Mouse (Mus musculus) forebrain, embryonic 10.5 days (tissue): ENCODE data around the gene Sgms1. TPM values are rescaled to one million over a fixed set of nuclear protein-coding genes. Genes with fewer than 3 reads are reported as not detected.
A peak's percentile ranks its signal among the peaks of the same experiment; 100 is the strongest.

ENCODE experiments used
- DNase-seq: peaks from one replicate; pipeline ENCODE4 v3.0.0-alpha.2; 2017; ENCODE audit warnings: low spot score; ENCODE audit errors: extremely low spot score
- H3K27ac ChIP-seq: fragments of 300-500 bp; sonication (generic); 2 replicates; pipeline ENCODE4 v1.5.1; 2016; ENCODE audit warnings: mild to moderate bottlenecking
- H3K27me3 ChIP-seq: fragments of 300-500 bp; sonication (generic); 2 replicates; pipeline ENCODE4 v1.6.1; 2016; ENCODE audit warnings: mild to moderate bottlenecking; ENCODE audit not compliant: poor library complexity, severe bottlenecking
- H3K36me3 ChIP-seq: fragments of 300-500 bp; sonication (generic); replicated peaks from 2 replicates; pipeline ENCODE4 v1.6.1; 2016; ENCODE audit warnings: mild to moderate bottlenecking, moderate library complexity
- H3K4me1 ChIP-seq: fragments of 300-500 bp; sonication (generic); 2 replicates; pipeline ENCODE4 v1.6.1; 2016
- H3K4me3 ChIP-seq: fragments of 300-500 bp; sonication (generic); 2 replicates; pipeline ENCODE4 v1.5.1; 2016; ENCODE audit warnings: mild to moderate bottlenecking, moderate library complexity
- H3K9me3 ChIP-seq: fragments of 300-500 bp; sonication (generic); 2 replicates; pipeline ENCODE4 v1.6.1; 2016; ENCODE audit warnings: mild to moderate bottlenecking, moderate library complexity
- WGBS: fragments of 180-500 bp; shearing (Covaris S2); methylation state at CpG from one replicate; pipeline ENCODE4 v1.1.7; 2016; 5-methylcytosine and 5-hydroxymethylcytosine counted together
- polyA plus RNA-seq: library from polyadenylated mRNA; unstranded; fragments of >200 nt; fragmentation: Nextera tagmentation; extraction: Ambion mirVana; gene quantifications from 2 replicates; pipeline ENCODE4 v1.2.1, GENCODE M21; 2016

The Sgms1 gene
- polyA plus RNA-seq, 1 experiment from 2014 or later: 15.1 TPM

- Histone ChIP-seq H3K9me3 (peaks cover 4% of the 10 kb centered on the region; the same call in 1 of the 2 replicates), H3K27ac (no peak overlapping the region), H3K4me3 (no peak overlapping the region), H3K27me3 (no peaks in the 10 kb centered on the region), H3K4me1 (peaks cover 12% of the 10 kb centered on the region), H3K36me3 (peaks cover 9% of the 10 kb centered on the region)
- no peak for DNase-seq
- WGBS: 94% methylated on average over 8 of the region's 8 CpGs
Observed at GRCm38 (mm10) chr19:32393758-32394450, 4.4 kb upstream of the Sgms1 start.

GRCm38 (mm10) chr19:32393092-32393745 is 3.7 kb upstream of the Sgms1 start:
- H3K36me3 ChIP-seq: peaks cover 9% of the 10 kb centered on the region
- 92% methylated on average over 4 of the region's 4 CpGs for WGBS
- no peaks in the 10 kb centered on the region for H3K27me3 ChIP-seq

GRCm38 (mm10) chr19:32391441-32391840 is 1.9 kb upstream of the Sgms1 start:
- Histone ChIP-seq H3K27ac (no peak overlapping the region), H3K27me3 (peaks cover 10% of the 10 kb centered on the region), H3K4me1 (peaks cover 30% of the 10 kb centered on the region), H3K4me3 (no peak overlapping the region), H3K9me3 (peaks cover 4% of the 10 kb centered on the region; the same call in 1 of the 2 replicates), H3K36me3 (peaks cover 9% of the 10 kb centered on the region)
- whole genome bisulfite sequencing: 93% methylated on average over 3 of the region's 3 CpGs
- no peak for DNase-seq

More at GRCm38 (mm10) chr19:32393092-32393745, 3.7 kb upstream of the Sgms1 start:
- Histone ChIP-seq H3K27ac (no peak overlapping the region), H3K4me3 (no peak overlapping the region), H3K9me3 (peaks cover 4% of the 10 kb centered on the region; the same call in 1 of the 2 replicates), H3K4me1 (peaks cover 13% of the 10 kb centered on the region)
- DNase-seq: no peak

- Histone ChIP-seq H3K4me1 (peaks cover 31% of the 10 kb centered on the region), H3K4me3 (peak overlapping the region; percentile 80), H3K9me3 (peaks cover 4% of the 10 kb centered on the region; the same call in 1 of the 2 replicates), H3K36me3 (peaks cover 9% of the 10 kb centered on the region), H3K27me3 (peaks cover 14% of the 10 kb centered on the region), H3K27ac (peak overlapping the region; percentile 97; the same call in 1 of the 2 replicates)
- WGBS: 91% methylated on average over 7 of the region's 7 CpGs
- DNase-seq: no peak
Observed at GRCm38 (mm10) chr19:32390116-32390515, 602 bp upstream of the Sgms1 start.

- Histone ChIP-seq H3K4me1 (peaks cover 31% of the 10 kb centered on the region), H3K27me3 (peaks cover 14% of the 10 kb centered on the region), H3K27ac (peak overlapping the region; percentile 97), H3K36me3 (peaks cover 9% of the 10 kb centered on the region), H3K4me3 (peak overlapping the region; percentile 80), H3K9me3 (peaks cover 4% of the 10 kb centered on the region; the same call in 1 of the 2 replicates)
- DNase-seq: peak; percentile 90
- WGBS: 0% methylated on average over 68 of the region's 75 CpGs
Observed at GRCm38 (mm10) chr19:32388191-32388921, 1.2 kb downstream of the Sgms1 start.

GRCm38 (mm10) chr19:32387403-32388190 is 1.9 kb downstream of the Sgms1 start:
- Histone ChIP-seq H3K4me1 (peaks cover 31% of the 10 kb centered on the region), H3K27me3 (peaks cover 14% of the 10 kb centered on the region), H3K27ac (peak overlapping the region; percentile 97), H3K36me3 (peaks cover 9% of the 10 kb centered on the region), H3K4me3 (peak overlapping the region; percentile 80), H3K9me3 (peaks cover 4% of the 10 kb centered on the region; the same call in 1 of the 2 replicates)
- DNase-seq: peak; percentile 40
- under 1% methylated on average over 73 of the region's 74 CpGs for WGBS

- peak overlapping the region; percentile 80 for H3K4me3 ChIP-seq
- peaks cover 9% of the 10 kb centered on the region for H3K36me3 ChIP-seq
- peaks cover 34% of the 10 kb centered on the region for H3K4me1 ChIP-seq
- peaks cover 4% of the 10 kb centered on the region; the same call in 1 of the 2 replicates for H3K9me3 ChIP-seq
- H3K27ac ChIP-seq: no peak overlapping the region
- WGBS: 29% methylated on average over 19 of the region's 19 CpGs
- H3K27me3 ChIP-seq: peaks cover 14% of the 10 kb centered on the region
- no peak for DNase-seq
Observed at GRCm38 (mm10) chr19:32386556-32387402, 2.7 kb downstream of the Sgms1 start.

- Histone ChIP-seq H3K9me3 (no peaks in the 10 kb centered on the region), H3K4me3 (no peak overlapping the region), H3K36me3 (no peaks in the 10 kb centered on the region), H3K27ac (no peak overlapping the region), H3K27me3 (peaks cover 14% of the 10 kb centered on the region), H3K4me1 (peaks cover 31% of the 10 kb centered on the region)
- DNase-seq: no peak
- 95% methylated on average over 8 of the region's 8 CpGs for WGBS
Observed at GRCm38 (mm10) chr19:32383738-32384137, 5.8 kb downstream of the Sgms1 start.

- H3K36me3 ChIP-seq: no peaks in the 10 kb centered on the region
- H3K9me3 ChIP-seq: no peaks in the 10 kb centered on the region
- no peak overlapping the region for H3K4me3 ChIP-seq
- WGBS: 72% methylated on average over 3 of the region's 3 CpGs
- peaks cover 5% of the 10 kb centered on the region for H3K27me3 ChIP-seq
- no peak for DNase-seq
- no peak overlapping the region for H3K27ac ChIP-seq
- H3K4me1 ChIP-seq: peaks cover 33% of the 10 kb centered on the region
Observed at GRCm38 (mm10) chr19:32381511-32381961, 8.0 kb downstream of the Sgms1 start.

GRCm38 (mm10) chr19:32380748-32381147 is 8.8 kb downstream of the Sgms1 start:
- H3K4me3 ChIP-seq: no peak overlapping the region
- WGBS: 94% methylated on average over 11 of the region's 11 CpGs
- no peaks in the 10 kb centered on the region; the same call in 1 of the 2 replicates for H3K27me3 ChIP-seq
- DNase-seq: no peak
- peaks cover 31% of the 10 kb centered on the region for H3K4me1 ChIP-seq
- H3K9me3 ChIP-seq: no peaks in the 10 kb centered on the region
- no peaks in the 10 kb centered on the region for H3K36me3 ChIP-seq
- H3K27ac ChIP-seq: no peak overlapping the region

GRCm38 (mm10) chr19:32379239-32379920 is 10.1 kb downstream of the Sgms1 start:
- Histone ChIP-seq H3K27ac (no peak overlapping the region), H3K27me3 (no peaks in the 10 kb centered on the region), H3K9me3 (no peaks in the 10 kb centered on the region), H3K36me3 (no peaks in the 10 kb centered on the region), H3K4me1 (peaks cover 31% of the 10 kb centered on the region), H3K4me3 (no peak overlapping the region)
- no peak for DNase-seq
- WGBS: 90% methylated on average over 6 of the region's 6 CpGs
